Mouse (Mus musculus): ENCODE results near the gene 9130230L23Rik. TPM values are rescaled to one million over a fixed set of nuclear protein-coding genes. Genes with fewer than 3 reads are reported as not detected.

Gene 9130230L23Rik
- 0.35 TPM in 1 of 2 replicates, not detected in the other for polyA plus RNA-seq (2015; fragmentation: Nextera tagmentation; extraction: Ambion mirVana)

DNA sequence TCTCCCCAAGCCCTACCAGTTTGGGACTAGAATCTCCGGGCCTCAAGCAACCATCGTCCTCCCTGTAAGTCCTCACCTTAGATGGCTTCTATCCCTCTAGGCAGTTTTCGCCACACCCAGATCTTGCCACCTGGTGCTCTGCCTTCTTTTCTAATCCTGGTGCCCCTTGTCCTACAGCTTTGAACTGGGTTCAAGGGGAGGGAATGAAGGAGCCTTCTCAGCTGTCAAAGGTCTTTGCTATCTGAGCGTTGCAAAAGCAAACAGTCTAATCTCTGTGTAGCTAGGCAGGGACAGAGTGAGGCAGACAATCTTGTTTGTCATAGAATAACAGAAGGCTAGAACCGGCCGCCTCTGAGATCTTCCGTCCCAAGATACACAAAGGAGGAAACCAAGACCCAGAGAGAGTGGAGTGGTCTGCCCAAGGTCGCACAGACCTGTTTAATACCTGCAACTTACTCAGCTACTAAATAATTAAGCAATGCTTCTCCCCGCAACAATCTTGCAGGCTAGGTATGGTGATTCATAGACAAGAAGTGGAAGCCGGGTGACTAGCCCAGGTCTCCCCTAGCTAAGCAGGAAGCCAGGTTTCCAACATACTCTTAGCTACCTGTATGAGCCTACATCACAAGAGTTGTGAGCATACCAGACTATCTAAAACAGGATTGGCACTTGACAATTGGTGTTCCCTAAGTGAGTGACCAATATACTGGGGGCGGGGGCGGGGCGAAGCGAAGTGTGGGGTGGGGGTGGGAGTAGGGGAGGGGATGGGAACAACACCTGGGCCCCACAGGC, at the start of gene 9130230L23Rik:
Gene 9130230L23Rik (minus strand): TSS at position 152 of the 792 bp plus-strand sequence.
- Histone ChIP-seq H3K4me2 (no peak within 1 kb of the TSS), H3K36me3 (no peaks in the 10 kb centered on the region), H3K9ac (no peak within 1 kb of the TSS), H3K4me1 (replicated peaks) (no peaks in the 10 kb centered on the region), H3K4me3 (no peak within 1 kb of the TSS), H3K27ac (replicated peaks) (no peak within 1 kb of the TSS), H3K9me3 (no peaks in the 10 kb centered on the region), H3K27me3 (no peaks in the 10 kb centered on the region)
- WGBS: 82% methylated on average over 14 of the region's 14 CpGs
- no peak for ATAC-seq (ENCODE audit: low FRiP score, low read depth)

GRCm38 (mm10) chr5:66052777-66053548, 48.9 kb upstream of the 9130230L23Rik start:
- Histone ChIP-seq H3K9ac (no peak overlapping the region), H3K36me3 (no peaks in the 10 kb centered on the region), H3K9me3 (no peaks in the 10 kb centered on the region), H3K4me1 (replicated peaks) (no peaks in the 10 kb centered on the region), H3K4me2 (no peak overlapping the region), H3K27ac (replicated peaks) (no peak overlapping the region), H3K4me3 (no peak overlapping the region), H3K27me3 (no peaks in the 10 kb centered on the region)
- no peak for ATAC-seq (ENCODE audit: low FRiP score, low read depth)
- 87% methylated on average over 20 of the region's 20 CpGs for WGBS

DNA sequence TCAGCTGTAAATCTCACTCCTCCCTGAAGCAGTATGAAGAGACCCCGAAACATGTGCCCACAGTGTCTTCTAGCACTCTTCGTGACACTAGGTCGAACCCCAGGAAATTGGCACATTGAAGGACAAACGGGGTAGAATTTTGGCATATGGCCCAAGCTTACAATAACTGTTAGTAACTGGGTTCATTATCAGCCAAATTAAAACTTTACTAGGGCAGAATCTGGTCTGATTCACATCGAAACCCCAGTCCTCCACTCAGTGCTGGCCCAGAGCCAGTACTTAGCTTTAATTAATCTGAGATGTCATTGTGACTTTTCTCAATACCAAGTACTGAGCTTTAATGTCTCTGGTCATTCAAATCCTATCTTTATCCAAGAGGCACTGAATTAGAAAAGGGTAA, 46.8 kb upstream of the 9130230L23Rik start:
- 68% methylated on average over 5 of the region's 5 CpGs for WGBS
- no peak for ATAC-seq (ENCODE audit: low FRiP score, low read depth)
- Histone ChIP-seq H3K9ac (no peak overlapping the region), H3K27ac (replicated peaks) (no peak overlapping the region), H3K36me3 (no peaks in the 10 kb centered on the region), H3K4me1 (replicated peaks) (no peaks in the 10 kb centered on the region), H3K4me3 (no peak overlapping the region), H3K9me3 (no peaks in the 10 kb centered on the region), H3K4me2 (no peak overlapping the region), H3K27me3 (no peaks in the 10 kb centered on the region)

DNA sequence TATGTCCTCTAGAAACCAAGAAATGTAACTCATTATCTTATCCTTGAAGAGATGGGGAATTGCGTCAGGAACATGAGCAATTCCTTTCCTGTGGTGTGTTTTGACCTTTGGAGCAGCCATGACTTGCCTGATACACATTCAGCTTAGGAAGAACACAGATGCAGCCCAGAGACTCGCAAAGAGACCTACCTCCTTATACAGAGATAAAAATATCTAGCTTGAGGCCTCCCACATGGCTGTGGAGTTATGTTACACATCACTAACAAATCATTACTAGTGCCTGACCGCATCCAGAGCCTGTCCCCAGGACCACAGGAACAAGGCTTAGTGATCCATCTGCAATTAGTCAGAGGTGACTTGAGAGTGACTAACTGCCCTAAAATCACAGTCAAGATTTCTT, 42.3 kb upstream of the 9130230L23Rik start:
- Histone ChIP-seq H3K27me3 (no peaks in the 10 kb centered on the region), H3K9ac (no peak overlapping the region), H3K27ac (replicated peaks) (no peak overlapping the region), H3K4me1 (replicated peaks) (no peaks in the 10 kb centered on the region), H3K36me3 (no peaks in the 10 kb centered on the region), H3K4me2 (no peak overlapping the region), H3K9me3 (no peaks in the 10 kb centered on the region), H3K4me3 (no peak overlapping the region)
- WGBS: 88% methylated on average over 3 of the region's 3 CpGs
- ATAC-seq (ENCODE audit: low FRiP score, low read depth): no peak

- 91% methylated on average over 3 of the region's 3 CpGs for WGBS
- H3K27me3 ChIP-seq: no peaks in the 10 kb centered on the region
Measured at GRCm38 (mm10) chr5:66043897-66044296, 39.8 kb upstream of the 9130230L23Rik start.

GRCm38 (mm10) chr5:66042651-66043340, 38.7 kb upstream of the 9130230L23Rik start:
- no peak overlapping the region for H3K4me3 ChIP-seq

More at GRCm38 (mm10) chr5:66043897-66044296, 39.8 kb upstream of the 9130230L23Rik start:
- Histone ChIP-seq H3K4me3 (no peak overlapping the region), H3K4me1 (replicated peaks) (no peaks in the 10 kb centered on the region), H3K36me3 (no peaks in the 10 kb centered on the region), H3K27ac (replicated peaks) (no peak overlapping the region), H3K9ac (no peak overlapping the region), H3K4me2 (no peak overlapping the region), H3K9me3 (no peaks in the 10 kb centered on the region)
- ATAC-seq (ENCODE audit: low FRiP score, low read depth): no peak

GRCm38 (mm10) chr5:66040744-66041279, 36.7 kb upstream of the 9130230L23Rik start:
- Histone ChIP-seq H3K9ac (no peak overlapping the region), H3K4me1 (replicated peaks) (0 out of 2 replicates have a peak, but pooled peaks cover 7% of the 10 kb centered on the region), H3K4me2 (no peak overlapping the region), H3K27me3 (no peaks in the 10 kb centered on the region), H3K27ac (replicated peaks) (no peak overlapping the region), H3K9me3 (no peaks in the 10 kb centered on the region), H3K4me3 (no peak overlapping the region), H3K36me3 (no peaks in the 10 kb centered on the region)
- no peak for ATAC-seq (ENCODE audit: low FRiP score, low read depth)
- 93% methylated on average over 7 of the region's 7 CpGs for WGBS

More at GRCm38 (mm10) chr5:66042651-66043340, 38.7 kb upstream of the 9130230L23Rik start:
- H3K4me2 ChIP-seq: no peak overlapping the region
- H3K9ac ChIP-seq: no peak overlapping the region
- H3K27me3 ChIP-seq: no peaks in the 10 kb centered on the region
- H3K27ac ChIP-seq (replicated peaks): no peak overlapping the region
- no peak for ATAC-seq (ENCODE audit: low FRiP score, low read depth)
- no peaks in the 10 kb centered on the region for H3K36me3 ChIP-seq
- WGBS: 40% methylated on average over 10 of the region's 10 CpGs
- H3K9me3 ChIP-seq: no peaks in the 10 kb centered on the region
- no peaks in the 10 kb centered on the region for H3K4me1 ChIP-seq (replicated peaks)

GRCm38 (mm10) chr5:66039813-66040212, 35.7 kb upstream of the 9130230L23Rik start:
- no peak for ATAC-seq (ENCODE audit: low FRiP score, low read depth)
- no peak overlapping the region for H3K4me2 ChIP-seq

DNA sequence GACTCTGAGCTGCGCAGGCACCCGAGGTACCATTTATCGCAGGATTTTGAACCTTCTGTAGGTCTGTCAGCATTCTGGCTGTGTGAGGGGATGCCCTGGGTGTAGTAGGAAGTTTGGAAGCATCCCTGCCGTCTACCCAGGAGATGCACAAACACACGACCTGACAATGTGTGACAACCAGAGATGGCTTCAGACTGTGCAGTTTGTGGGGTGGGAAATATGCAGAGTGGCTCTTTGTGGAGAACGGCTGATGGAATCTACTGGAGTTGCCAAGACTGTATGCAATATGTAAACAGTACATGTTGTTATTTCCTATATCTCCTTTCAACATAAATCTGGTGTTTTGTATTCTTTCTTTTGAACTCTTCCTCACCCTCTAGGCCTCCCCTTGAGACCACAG, 33.0 kb upstream of the 9130230L23Rik start:
- Histone ChIP-seq H3K36me3 (no peaks in the 10 kb centered on the region), H3K27me3 (no peaks in the 10 kb centered on the region), H3K9me3 (no peaks in the 10 kb centered on the region), H3K4me1 (replicated peaks) (0 out of 2 replicates have a peak, but pooled peaks cover 7% of the 10 kb centered on the region), H3K9ac (no peak overlapping the region), H3K27ac (replicated peaks) (no peak overlapping the region), H3K4me3 (no peak overlapping the region), H3K4me2 (no peak overlapping the region)
- ATAC-seq (ENCODE audit: low FRiP score, low read depth): no peak
- 62% methylated on average over 6 of the region's 6 CpGs for WGBS

More at GRCm38 (mm10) chr5:66039813-66040212, 35.7 kb upstream of the 9130230L23Rik start:
- Histone ChIP-seq H3K4me1 (replicated peaks) (0 out of 2 replicates have a peak, but pooled peaks cover 7% of the 10 kb centered on the region), H3K9ac (no peak overlapping the region), H3K9me3 (no peaks in the 10 kb centered on the region), H3K4me3 (no peak overlapping the region), H3K36me3 (no peaks in the 10 kb centered on the region), H3K27ac (replicated peaks) (no peak overlapping the region), H3K27me3 (no peaks in the 10 kb centered on the region)
- 89% methylated on average over 2 of the region's 2 CpGs for WGBS

- Histone ChIP-seq H3K9ac (no peak overlapping the region), H3K36me3 (no peaks in the 10 kb centered on the region), H3K4me3 (no peak overlapping the region), H3K4me1 (replicated peaks) (0 out of 2 replicates have a peak, but pooled peaks cover 7% of the 10 kb centered on the region), H3K27ac (replicated peaks) (no peak overlapping the region), H3K9me3 (no peaks in the 10 kb centered on the region), H3K27me3 (no peaks in the 10 kb centered on the region), H3K4me2 (no peak overlapping the region)
- 36% methylated on average over 7 of the region's 7 CpGs for WGBS
- no peak for ATAC-seq (ENCODE audit: low FRiP score, low read depth)
Measured at GRCm38 (mm10) chr5:66036440-66037054, 32.5 kb upstream of the 9130230L23Rik start.
